Mouse (Mus musculus): ENCODE measurements around the gene Cdk4. TPM values are rescaled to one million over a fixed set of nuclear protein-coding genes. Genes with fewer than 3 reads are reported as not detected.
A peak's percentile ranks its signal among the peaks of the same experiment; 100 is the strongest.

Cdk4 gene
- polyA plus RNA-seq, 2 experiments, result 221 to 519 TPM

DNA sequence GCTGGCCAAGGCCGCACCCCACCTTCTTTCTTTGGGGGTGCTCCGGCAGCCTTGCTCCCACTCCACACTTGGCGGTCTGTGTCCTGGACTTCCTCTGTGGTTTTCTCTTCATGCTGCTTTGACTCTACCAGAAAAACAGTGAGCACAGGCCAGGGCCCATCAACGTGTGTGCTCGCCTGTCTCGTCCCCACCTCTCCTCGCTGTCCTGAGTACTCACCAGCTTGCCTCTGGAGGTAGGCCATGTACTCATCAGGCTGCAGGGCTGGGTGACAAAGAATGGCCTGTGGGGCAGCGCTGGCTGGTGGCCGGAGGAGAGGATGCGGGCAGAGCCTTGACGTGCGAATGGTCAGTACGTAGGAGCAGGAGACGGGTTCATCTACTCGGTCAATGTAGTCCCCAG is 36.5 kb downstream of the Cdk4 start:
- Histone ChIP-seq H3K36me3 (replicated peaks; ENCODE audit: control insufficient read depth, insufficient read depth, low read depth) (peaks cover 3% of the 10 kb centered on the region), H3K27me3 (ENCODE audit: control insufficient read depth, insufficient read depth, low read length) (no peaks in the 10 kb centered on the region), H3K9ac (replicated peaks) (no peak overlapping the region), H3K4me1 (replicated peaks; ENCODE audit: control insufficient read depth in 2 of 2, insufficient read depth in 2 of 2, low read length in 1 of 2) (peaks cover 7 to 20% of the 10 kb centered on the region in 2 experiments), H3K4me2 (ENCODE audit: low read depth) (no peak overlapping the region), H3K9me3 (ENCODE audit: control insufficient read depth, low read length) (no peaks in the 10 kb centered on the region), H3K27ac (no peak overlapping the region), H3K4me3 (ENCODE audit: insufficient read depth in 1 of 2, low read depth in 2 of 2, low read length in 2 of 2) (no peak overlapping the region)
- no peak for DNase-seq (ENCODE audit: low read depth in 3 of 3, low spot score in 3 of 3)
- no peak for ATAC-seq (ENCODE audit: insufficient read depth)
- 65% methylated on average over 15 of the region's 15 CpGs for WGBS (ENCODE audit: insufficient replicate concordance)
- TF ChIP-seq EP300 (IDR thresholded peaks at IDR 0.05; ENCODE audit: low read depth) (no peak), CTCF (IDR thresholded peaks at IDR 0.05; ENCODE audit: low read depth) (0 out of 2 replicates have a peak, but pooled peaks have one; percentile 15)

DNA sequence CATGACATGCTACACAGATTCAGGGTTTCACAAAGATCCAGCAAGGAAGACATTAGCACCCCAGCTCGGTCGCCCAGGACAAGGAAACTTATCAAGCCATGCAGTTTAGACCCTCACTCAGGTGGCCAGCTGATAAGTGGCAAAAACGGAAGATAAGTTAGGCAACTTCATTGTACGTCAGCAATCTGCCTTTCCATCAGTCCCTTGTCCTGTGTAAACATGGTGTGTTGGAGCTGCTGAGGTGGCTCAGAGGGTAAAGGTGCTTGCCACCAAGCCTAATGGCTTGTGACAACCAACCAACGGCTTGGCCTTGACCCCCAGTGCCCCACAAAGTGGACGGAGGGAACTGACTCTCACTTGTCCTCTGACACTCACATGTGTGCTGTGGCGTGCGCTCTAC is 37.1 kb downstream of the Cdk4 start:
- TF ChIP-seq CTCF (IDR thresholded peaks at IDR 0.05; ENCODE audit: low read depth) (no peak), EP300 (IDR thresholded peaks at IDR 0.05; ENCODE audit: low read depth) (peak; percentile 48)
- Histone ChIP-seq H3K9me3 (ENCODE audit: control insufficient read depth, low read length) (no peaks in the 10 kb centered on the region), H3K4me1 (replicated peaks; ENCODE audit: control insufficient read depth in 2 of 2, insufficient read depth in 2 of 2, low read length in 1 of 2) (peaks cover 7 to 20% of the 10 kb centered on the region in 2 experiments), H3K27me3 (ENCODE audit: control insufficient read depth, insufficient read depth, low read length) (no peaks in the 10 kb centered on the region), H3K36me3 (replicated peaks; ENCODE audit: control insufficient read depth, insufficient read depth, low read depth) (peaks cover 3% of the 10 kb centered on the region), H3K4me2 (ENCODE audit: low read depth) (peak overlapping the region; percentile 15; the same call in 1 of the 2 replicates), H3K27ac (peak overlapping the region; percentile 18), H3K4me3 (ENCODE audit: insufficient read depth in 1 of 2, low read depth in 2 of 2, low read length in 2 of 2) (no peak overlapping the region), H3K9ac (replicated peaks) (no peak overlapping the region)
- DNase-seq (ENCODE audit: low read depth in 3 of 3, low spot score in 3 of 3), result no peak
- ATAC-seq (ENCODE audit: insufficient read depth), result peak; percentile 67
- WGBS (ENCODE audit: insufficient replicate concordance), result 23% methylated on average over 8 of the region's 8 CpGs

DNA sequence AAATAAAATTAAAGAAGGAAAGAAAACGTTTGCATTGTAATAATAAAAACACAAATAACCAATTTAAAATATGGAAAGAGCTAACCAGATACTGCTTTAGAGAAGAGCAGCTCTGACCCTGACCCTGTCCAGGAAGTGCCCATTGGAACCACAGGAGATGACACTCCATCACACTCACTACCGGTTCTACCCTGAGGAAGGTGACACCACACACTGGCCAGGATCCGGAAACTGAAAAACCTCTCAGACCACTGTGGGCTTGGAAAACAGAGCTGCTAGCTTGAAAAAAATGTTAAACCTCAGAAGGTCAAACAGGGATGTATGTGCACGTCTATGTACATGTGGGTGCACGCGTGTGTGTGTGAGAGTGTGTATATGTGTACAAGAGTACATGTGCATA is 37.8 kb downstream of the Cdk4 start:
- ATAC-seq (ENCODE audit: insufficient read depth) (no peak), DNase-seq (ENCODE audit: low read depth in 3 of 3, low spot score in 3 of 3) (no peak)
- peaks cover 3% of the 10 kb centered on the region for H3K36me3 ChIP-seq (replicated peaks; ENCODE audit: control insufficient read depth, insufficient read depth, low read depth)
- no peak overlapping the region for H3K4me2 ChIP-seq (ENCODE audit: low read depth)
- no peak for TF ChIP-seq EP300 (IDR thresholded peaks at IDR 0.05; ENCODE audit: low read depth)
- no peak for TF ChIP-seq CTCF (IDR thresholded peaks at IDR 0.05; ENCODE audit: low read depth)
- 54% methylated on average over 6 of the region's 6 CpGs for WGBS (ENCODE audit: insufficient replicate concordance)
- H3K9ac ChIP-seq (replicated peaks), result no peak overlapping the region
- H3K9me3 ChIP-seq (ENCODE audit: control insufficient read depth, low read length), result no peaks in the 10 kb centered on the region
- H3K27me3 ChIP-seq (ENCODE audit: control insufficient read depth, insufficient read depth, low read length), result no peaks in the 10 kb centered on the region
- H3K27ac ChIP-seq, result no peak overlapping the region
- no peak overlapping the region for H3K4me3 ChIP-seq (ENCODE audit: insufficient read depth in 1 of 2, low read depth in 2 of 2, low read length in 2 of 2)
- peaks cover 7 to 20% of the 10 kb centered on the region in 2 experiments for H3K4me1 ChIP-seq (replicated peaks; ENCODE audit: control insufficient read depth in 2 of 2, insufficient read depth in 2 of 2, low read length in 1 of 2)

DNA sequence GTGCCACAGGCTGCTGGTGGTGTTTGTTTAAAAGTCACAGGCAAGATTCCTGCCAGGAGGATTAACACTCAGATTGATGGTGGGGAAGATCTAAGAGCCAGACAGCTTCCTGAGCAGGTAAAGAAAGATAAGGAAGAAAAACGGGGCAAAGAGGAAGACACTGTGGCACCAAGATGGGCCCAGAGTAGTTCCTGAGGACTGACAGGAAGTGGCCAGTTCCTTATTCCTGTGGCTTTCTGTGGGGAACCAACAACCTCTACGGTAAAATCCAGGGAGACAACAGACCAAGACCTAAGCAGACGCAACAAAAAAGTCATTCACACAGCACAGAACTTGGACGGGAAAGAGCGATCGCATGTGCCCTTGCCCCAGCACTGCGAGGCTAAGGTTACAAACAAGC is 40.3 kb downstream of the Cdk4 start:
- H3K27ac ChIP-seq, result no peak overlapping the region
- no peaks in the 10 kb centered on the region for H3K9me3 ChIP-seq (ENCODE audit: control insufficient read depth, low read length)
- no peak overlapping the region for H3K4me3 ChIP-seq (ENCODE audit: insufficient read depth in 1 of 2, low read depth in 2 of 2, low read length in 2 of 2)
- 27% methylated on average over 7 of the region's 7 CpGs for WGBS (ENCODE audit: insufficient replicate concordance)
- no peaks in the 10 kb centered on the region for H3K27me3 ChIP-seq (ENCODE audit: control insufficient read depth, insufficient read depth, low read length)
- no peak for ATAC-seq (ENCODE audit: insufficient read depth)
- H3K9ac ChIP-seq (replicated peaks), result no peak overlapping the region
- H3K4me2 ChIP-seq (ENCODE audit: low read depth), result no peak overlapping the region
- TF ChIP-seq CTCF (IDR thresholded peaks at IDR 0.05; ENCODE audit: low read depth) (no peak), EP300 (IDR thresholded peaks at IDR 0.05; ENCODE audit: low read depth) (no peak)
- DNase-seq (ENCODE audit: low read depth in 3 of 3, low spot score in 3 of 3), result no peak
- H3K36me3 ChIP-seq (replicated peaks; ENCODE audit: control insufficient read depth, insufficient read depth, low read depth), result no peaks in the 10 kb centered on the region; the same call in none of the 2 replicates
- peaks cover 19 to 34% of the 10 kb centered on the region in 2 experiments for H3K4me1 ChIP-seq (replicated peaks; ENCODE audit: control insufficient read depth in 2 of 2, insufficient read depth in 2 of 2, low read length in 1 of 2)

DNA sequence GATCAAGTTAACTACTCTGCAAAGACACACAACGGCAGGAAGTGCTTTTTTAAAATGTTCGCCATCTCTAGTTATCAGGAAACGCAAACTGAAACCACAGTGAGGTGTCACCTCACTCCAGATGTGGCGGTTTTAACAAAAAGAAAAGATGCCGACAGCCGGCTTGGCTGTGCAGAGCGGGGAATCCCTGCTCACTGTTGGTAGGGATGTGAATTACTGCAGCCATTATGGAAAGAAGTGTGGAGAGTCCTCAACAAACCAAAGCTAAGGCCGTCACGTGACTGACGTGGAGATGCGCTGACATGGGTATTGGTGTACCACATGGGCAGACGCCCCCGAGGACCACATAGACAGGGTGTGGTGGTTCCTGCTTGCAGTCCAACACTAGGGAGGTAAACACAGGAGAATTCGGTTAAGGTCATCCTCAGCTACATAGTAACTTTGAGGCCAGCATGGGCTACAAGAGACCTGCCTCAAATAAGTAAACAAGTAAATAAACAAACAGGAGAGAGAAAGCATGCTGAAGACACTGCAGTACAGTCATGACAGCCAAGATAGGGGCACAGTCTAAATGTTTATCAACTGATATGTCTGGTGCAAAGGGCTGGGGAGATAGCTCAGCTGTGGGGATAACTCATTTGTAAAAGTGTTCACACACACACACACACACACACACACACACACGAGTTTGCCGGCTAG is 44.4 kb downstream of the Cdk4 start:
- peaks cover 11 to 23% of the 10 kb centered on the region in 2 experiments for H3K4me1 ChIP-seq (replicated peaks; ENCODE audit: control insufficient read depth in 2 of 2, insufficient read depth in 2 of 2, low read length in 1 of 2)
- 19% methylated on average over 16 of the region's 16 CpGs for WGBS (ENCODE audit: insufficient replicate concordance)
- H3K4me3 ChIP-seq (ENCODE audit: insufficient read depth in 1 of 2, low read depth in 2 of 2, low read length in 2 of 2), result no peak overlapping the region
- DNase-seq (ENCODE audit: low read depth in 3 of 3, low spot score in 3 of 3), result no peak
- H3K4me2 ChIP-seq (ENCODE audit: low read depth), result peak overlapping the region; percentile 35
- no peaks in the 10 kb centered on the region for H3K36me3 ChIP-seq (replicated peaks; ENCODE audit: control insufficient read depth, insufficient read depth, low read depth)
- peak; percentile 80 for ATAC-seq (ENCODE audit: insufficient read depth)
- no peaks in the 10 kb centered on the region for H3K27me3 ChIP-seq (ENCODE audit: control insufficient read depth, insufficient read depth, low read length)
- H3K9ac ChIP-seq (replicated peaks), result no peak overlapping the region
- TF ChIP-seq CTCF (IDR thresholded peaks at IDR 0.05; ENCODE audit: low read depth) (no peak), EP300 (IDR thresholded peaks at IDR 0.05; ENCODE audit: low read depth) (peak; percentile 57)
- no peaks in the 10 kb centered on the region for H3K9me3 ChIP-seq (ENCODE audit: control insufficient read depth, low read length)
- H3K27ac ChIP-seq, result peak overlapping the region; percentile 39; the same call in 1 of the 2 replicates
